Mouse (Mus musculus): ENCODE measurements around the gene Nr1h2. TPM values are rescaled to one million over a fixed set of nuclear protein-coding genes. Genes with fewer than 3 reads are reported as not detected.

The Nr1h2 gene
- 143 TPM for polyA plus RNA-seq (2017; shearing (Covaris generic))

GRCm38 (mm10) chr7:44553826-44554225 is at the start of gene Nr1h2:
Nr1h2 (minus strand) TSS chr7:44553951.

GRCm38 (mm10) chr7:44590402-44591347 is 36.9 kb upstream of the Nr1h2 start, which contains the start of gene Kcnc3:
Kcnc3 (plus strand) TSS chr7:44590664.

GRCm38 (mm10) chr7:44572213-44572701 is 18.5 kb upstream of the Nr1h2 start, which contains the start of gene Napsa:
Napsa (plus strand) TSS chr7:44572380.

GRCm38 (mm10) chr7:44548497-44549087 is 5.2 kb downstream of the Nr1h2 start, which contains the start of gene Pold1:
Pold1 (minus strand) TSS chr7:44548849.

GRCm38 (mm10) chr7:44531946-44532732 is 21.6 kb downstream of the Nr1h2 start, which contains the start of gene Spib:
Spib (minus strand) TSS chr7:44532071.

GRCm38 (mm10) chr7:44524502-44524901 is 29.2 kb downstream of the Nr1h2 start, which contains the start of gene Mybpc2:
Mybpc2 (minus strand) TSS chr7:44524656.

Other genes starting within 250 kb of the Nr1h2 start
- gene Clec11a, start 247.0 kb downstream of the Nr1h2 start, polyA plus RNA-seq (2017; shearing (Covaris generic)): 0.43 TPM
- 0.15 TPM for gene Shank1, start 243.7 kb downstream of the Nr1h2 start, polyA plus RNA-seq (2017; shearing (Covaris generic))
- gene Syt3, start 169.8 kb downstream of the Nr1h2 start, polyA plus RNA-seq (2017; shearing (Covaris generic)): 0.22 TPM
- gene 1700008O03Rik, start 168.1 kb downstream of the Nr1h2 start, polyA plus RNA-seq (2017; shearing (Covaris generic)): not detected
- gene Lrrc4b, start 124.9 kb downstream of the Nr1h2 start, polyA plus RNA-seq (2017; shearing (Covaris generic)): not detected
- gene Aspdh, start 88.6 kb downstream of the Nr1h2 start, polyA plus RNA-seq (2017; shearing (Covaris generic)): not detected
- 128 TPM for gene Josd2, start 86.0 kb downstream of the Nr1h2 start, polyA plus RNA-seq (2017; shearing (Covaris generic))
- gene Emc10, start 57.4 kb downstream of the Nr1h2 start, polyA plus RNA-seq (2017; shearing (Covaris generic)): 160 TPM
- 2.6 TPM for gene Fam71e1, start 57.4 kb downstream of the Nr1h2 start, polyA plus RNA-seq (2017; shearing (Covaris generic))
- not detected for gene Mybpc2, start 29.3 kb downstream of the Nr1h2 start, polyA plus RNA-seq (2017; shearing (Covaris generic))
- gene Spib, start 21.9 kb downstream of the Nr1h2 start, polyA plus RNA-seq (2017; shearing (Covaris generic)): 1.8 TPM
- 58.3 TPM for gene Pold1, start 5.1 kb downstream of the Nr1h2 start, polyA plus RNA-seq (2017; shearing (Covaris generic))
- 2.2 TPM for gene Napsa, start 18.4 kb upstream of the Nr1h2 start, polyA plus RNA-seq (2017; shearing (Covaris generic))
- gene Kcnc3, start 36.7 kb upstream of the Nr1h2 start, polyA plus RNA-seq (2017; shearing (Covaris generic)): not detected
- gene Myh14, start 116.9 kb upstream of the Nr1h2 start, polyA plus RNA-seq (2017; shearing (Covaris generic)): not detected
- gene Izumo2, start 154.8 kb upstream of the Nr1h2 start, polyA plus RNA-seq (2017; shearing (Covaris generic)): not detected
- 111 TPM for gene Vrk3, start 194.5 kb upstream of the Nr1h2 start, polyA plus RNA-seq (2017; shearing (Covaris generic))
- gene Zfp473, start 197.1 kb upstream of the Nr1h2 start, polyA plus RNA-seq (2017; shearing (Covaris generic)): 0.57 TPM

Measured in activated CD4-positive, CD25-positive, alpha-beta regulatory T cell, adult 9 weeks (primary cell).